Mouse (Mus musculus) megakaryocyte progenitor cell, adult 5-6 weeks (primary cell): Measurements from ENCODE around the gene Lrrc20. TPM values are rescaled to one million over a fixed set of nuclear protein-coding genes. Genes with fewer than 3 reads are reported as not detected.

Source experiments
- ATAC-seq: replicated peaks from 2 replicates; pipeline ENCODE4 v1.8.0; 2016; ENCODE audit warnings: mild to moderate bottlenecking, moderate TSS enrichment, inconsistent platforms; ENCODE audit not compliant: poor library complexity
- total RNA-seq, 2 experiments: library from RNA; stranded (forward) in 1 of 2; stranded (reverse) in 1 of 2; fragments of 157-497, 149-512 nt in 1 of 2; fragments of 200-1000 nt in 1 of 2; gene quantifications; 2 replicates each; pipeline versions ENCODE4 v1.2.3 to v1.2.4; 2015 to 2017

The Lrrc20 gene
- total RNA-seq, 2 experiments from 2014 or later, result 5.6 to 6.0 TPM

DNA sequence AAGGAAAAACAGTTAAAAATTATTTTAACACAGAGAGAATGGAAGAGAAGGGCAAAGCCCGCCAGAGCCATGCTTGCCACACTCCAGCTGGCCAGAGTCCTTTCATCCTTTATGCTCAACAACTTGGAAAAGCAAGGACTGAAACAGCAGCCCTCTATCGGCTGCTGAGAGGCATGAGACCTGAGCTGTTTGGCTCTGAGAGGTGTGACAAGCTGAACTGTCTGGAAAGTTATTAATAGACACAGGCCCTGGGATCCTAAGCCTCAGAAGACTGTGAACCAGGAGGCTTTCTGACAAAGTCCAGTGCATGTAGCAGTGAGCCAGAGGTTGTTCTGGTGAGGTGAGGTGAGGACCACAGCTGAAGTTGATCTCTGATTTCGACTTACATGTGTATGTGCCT lies 2.0 kb upstream of the Lrrc20 start:
- ATAC-seq, result no peak

DNA sequence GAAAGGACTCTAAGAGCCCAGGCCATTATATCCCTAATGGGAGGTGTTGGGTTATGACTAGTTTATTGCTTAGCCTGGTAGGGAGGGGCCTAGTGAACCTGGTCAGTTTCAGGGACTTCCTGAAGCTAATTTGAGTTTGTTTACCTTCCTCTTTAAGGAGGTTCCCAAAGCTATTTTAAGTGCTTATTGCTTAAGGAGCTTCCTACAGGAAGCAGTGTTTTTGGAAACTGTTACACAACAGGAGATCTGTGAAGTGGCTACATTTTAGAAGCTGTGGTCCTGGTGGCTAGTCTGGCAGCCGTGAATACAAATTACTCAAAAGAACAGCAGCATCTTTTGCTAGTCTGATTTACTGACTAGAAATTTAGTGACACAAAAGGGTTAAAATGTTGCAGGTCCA lies 1.3 kb upstream of the Lrrc20 start:
- peak; percentile 40 for ATAC-seq

DNA sequence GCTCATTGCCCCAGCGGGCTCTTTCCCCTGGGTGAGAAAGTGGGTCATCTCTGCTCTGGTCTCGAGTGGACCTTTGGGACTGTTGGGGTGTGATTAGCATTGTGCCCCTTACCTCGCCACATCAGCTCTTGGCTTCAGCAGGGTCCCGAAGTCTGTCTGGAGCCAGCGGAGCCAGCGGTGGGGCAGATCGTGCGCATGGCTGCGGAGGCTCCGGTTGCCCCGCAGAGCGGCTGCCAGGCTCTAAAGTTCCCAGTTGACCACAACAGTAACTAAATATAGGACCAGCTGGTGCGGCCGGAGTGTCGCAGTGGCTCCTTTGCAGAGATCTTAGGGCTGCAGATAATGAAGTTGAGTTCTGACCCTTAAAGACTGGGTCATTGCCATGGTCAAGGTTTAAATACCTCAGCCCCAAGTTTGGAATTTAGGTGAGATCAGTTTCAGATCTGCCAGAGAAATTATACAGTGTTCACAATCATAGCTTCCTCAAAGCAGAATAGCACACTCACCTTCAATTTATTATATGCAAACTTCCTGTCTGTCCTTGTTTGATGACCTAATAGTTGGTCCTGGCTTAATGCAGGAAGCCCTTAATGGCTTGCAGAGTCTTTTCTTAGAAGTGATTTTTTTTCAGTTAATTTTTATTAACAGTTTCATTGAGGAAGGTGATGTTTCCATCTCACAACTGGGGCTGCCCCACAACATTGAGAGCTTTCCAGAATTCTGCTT lies 1.0 kb downstream of the Lrrc20 start:
- ATAC-seq, result no peak

DNA sequence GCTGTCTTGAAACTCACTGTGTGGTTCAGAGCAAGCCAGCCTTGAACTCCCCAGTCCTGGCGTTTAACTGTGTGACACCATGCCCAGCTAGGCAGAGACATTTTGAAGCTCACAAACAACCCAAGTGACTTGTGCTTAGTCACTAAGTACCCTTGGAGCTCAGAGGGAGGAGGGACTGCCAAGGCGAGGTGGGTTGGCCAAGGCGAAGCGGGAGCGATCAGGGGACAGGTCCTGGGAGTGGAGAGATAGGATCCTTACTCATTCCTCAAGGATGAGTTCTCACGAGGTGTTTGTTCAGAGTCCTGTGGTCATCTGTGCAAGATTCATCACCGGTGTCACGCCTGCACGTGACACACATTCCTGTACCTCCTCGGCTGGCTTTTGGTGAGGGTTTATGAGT lies 3.9 kb downstream of the Lrrc20 start:
- ATAC-seq, result no peak

DNA sequence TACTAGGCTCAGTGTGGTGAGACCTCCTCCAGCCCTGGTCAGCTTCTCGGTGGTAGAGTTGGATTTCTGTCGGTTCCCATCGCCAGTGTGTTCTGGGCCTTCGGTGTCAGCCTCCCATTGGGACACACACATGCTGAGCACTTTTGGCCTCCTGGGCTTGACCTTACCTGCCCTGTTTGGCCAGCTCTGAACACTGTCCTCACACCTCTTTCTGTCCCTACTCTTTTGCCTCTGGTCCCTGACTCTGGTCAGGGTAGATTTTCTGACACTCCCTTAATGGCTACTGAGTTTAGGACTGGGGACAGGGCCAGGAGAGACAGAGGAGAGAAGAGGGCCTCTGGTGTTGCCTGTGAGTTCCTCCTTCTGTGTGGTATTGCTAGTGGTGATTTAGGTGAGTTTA lies 4.3 kb downstream of the Lrrc20 start:
- ATAC-seq, result no peak

DNA sequence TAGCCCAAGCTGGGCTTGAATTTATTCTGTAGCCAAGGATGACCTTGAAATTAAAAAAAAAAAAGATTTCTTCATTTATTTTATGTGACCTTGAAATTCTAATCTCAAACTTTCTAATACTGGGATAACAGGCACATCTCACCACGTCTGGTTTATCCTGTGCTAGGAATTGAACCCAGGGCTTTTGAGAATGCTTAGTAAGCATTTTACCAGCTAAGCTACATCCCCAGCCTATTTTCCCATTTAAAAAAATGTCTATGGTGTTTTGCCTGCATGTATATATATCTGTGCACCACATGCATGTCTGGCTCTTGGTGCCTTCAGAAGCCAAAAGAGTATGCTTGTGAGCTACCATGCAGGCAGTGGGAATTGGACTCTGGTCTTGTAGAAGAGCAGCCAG lies 4.9 kb downstream of the Lrrc20 start:
- ATAC-seq, result no peak

DNA sequence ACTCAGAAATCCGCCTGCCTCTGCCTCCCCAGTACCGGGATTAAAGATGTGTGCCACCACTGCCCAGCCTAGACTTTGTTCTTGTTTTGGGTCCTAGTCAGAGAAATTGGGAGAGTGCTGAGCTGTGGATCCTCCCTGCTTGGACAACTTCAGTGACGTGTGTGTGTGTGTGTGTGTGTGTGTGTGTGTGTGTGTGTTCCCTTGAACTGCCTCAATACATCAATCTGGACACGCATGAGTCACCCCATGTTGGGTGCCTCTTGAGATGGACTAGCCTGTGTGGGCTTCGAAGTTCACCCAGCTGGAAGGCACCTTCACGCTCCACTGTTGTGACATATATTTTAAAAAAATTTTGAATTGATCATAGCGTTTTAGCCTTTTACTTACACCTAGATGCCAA lies 7.2 kb downstream of the Lrrc20 start:
- ATAC-seq, result no peak

DNA sequence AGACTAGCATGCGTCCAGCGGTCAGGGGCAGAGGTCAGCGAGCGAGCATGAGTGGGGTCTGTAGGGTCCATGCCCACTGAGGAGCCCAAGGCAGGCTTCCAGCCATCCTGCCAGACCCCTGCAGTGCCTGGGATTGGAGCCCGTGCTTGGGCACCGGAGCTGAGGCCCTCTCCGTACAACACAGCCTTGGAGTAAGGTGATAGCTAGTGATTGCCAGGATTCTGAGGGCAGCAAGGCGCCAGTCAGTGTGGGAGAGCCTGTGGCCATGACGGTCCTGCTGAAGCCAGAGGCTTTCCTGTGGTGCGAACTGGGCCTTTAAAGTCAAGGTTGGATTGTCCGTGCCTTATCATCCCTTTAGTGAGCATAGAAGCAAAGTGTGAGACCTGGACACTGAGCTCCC lies 9.2 kb downstream of the Lrrc20 start:
- ATAC-seq, result no peak

DNA sequence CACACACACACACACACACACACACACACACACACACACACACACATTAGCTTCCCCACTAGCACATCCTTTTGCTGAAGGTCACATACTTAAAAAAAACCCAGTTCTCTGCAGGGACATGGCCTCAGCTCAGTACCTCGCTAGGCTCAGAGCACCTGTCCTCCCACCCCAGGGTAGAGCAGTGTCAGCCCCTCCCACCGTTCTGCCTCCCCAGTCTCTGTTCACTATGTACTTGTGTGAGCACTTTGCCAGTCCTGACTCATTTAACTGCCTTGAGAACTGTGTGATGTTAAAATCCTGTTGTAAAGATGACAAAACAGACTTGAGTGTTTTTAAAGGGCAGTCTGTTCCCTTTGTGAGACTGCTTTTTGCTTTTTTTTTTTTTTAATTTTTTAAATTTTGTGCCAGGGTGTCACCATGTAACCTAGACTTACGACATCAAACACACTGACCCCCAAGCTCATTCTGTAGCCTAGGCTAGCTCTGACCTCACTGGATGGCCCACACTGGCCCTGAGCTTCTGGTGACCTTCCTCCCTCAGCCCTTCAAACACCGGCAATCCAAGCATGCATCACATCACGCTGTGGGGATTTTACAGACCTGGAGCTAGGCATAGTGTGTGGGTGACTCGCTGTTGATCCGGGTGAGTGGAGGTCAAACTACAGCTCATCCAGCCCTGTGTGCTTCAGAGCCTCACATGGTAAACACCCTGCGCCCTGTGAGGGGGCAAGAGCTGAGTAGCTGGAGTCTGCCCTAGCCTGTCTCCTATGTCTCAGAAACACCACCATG lies 11.1 kb downstream of the Lrrc20 start:
- no peak for ATAC-seq

DNA sequence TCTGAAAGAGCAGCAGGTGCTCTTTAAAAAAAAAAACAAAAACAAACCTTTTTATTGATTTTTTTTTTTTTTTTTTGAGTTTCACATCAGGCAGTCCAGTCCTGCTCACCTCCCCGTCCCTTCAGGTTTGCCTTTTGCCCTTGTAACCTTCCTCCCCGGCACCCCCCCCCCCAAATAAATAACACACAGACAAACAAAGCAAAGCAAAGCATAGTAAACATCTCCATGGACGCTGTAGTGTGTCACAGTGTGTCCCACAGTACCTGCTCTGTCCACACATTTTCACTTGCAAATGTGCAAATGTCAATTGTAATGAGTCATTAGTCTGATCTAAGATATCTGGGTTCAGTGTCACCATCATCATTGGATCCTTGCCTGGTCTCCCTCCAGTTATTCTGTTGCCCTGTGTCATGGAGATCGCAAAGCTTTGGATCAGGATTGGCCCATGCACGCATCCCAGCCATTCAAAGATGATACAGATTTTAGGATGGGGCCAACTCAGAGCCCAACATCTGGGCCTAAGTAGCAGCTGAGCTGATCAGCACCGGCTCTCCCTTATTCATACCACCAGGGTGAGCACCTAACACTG lies 13.0 kb downstream of the Lrrc20 start:
- ATAC-seq, result no peak

DNA sequence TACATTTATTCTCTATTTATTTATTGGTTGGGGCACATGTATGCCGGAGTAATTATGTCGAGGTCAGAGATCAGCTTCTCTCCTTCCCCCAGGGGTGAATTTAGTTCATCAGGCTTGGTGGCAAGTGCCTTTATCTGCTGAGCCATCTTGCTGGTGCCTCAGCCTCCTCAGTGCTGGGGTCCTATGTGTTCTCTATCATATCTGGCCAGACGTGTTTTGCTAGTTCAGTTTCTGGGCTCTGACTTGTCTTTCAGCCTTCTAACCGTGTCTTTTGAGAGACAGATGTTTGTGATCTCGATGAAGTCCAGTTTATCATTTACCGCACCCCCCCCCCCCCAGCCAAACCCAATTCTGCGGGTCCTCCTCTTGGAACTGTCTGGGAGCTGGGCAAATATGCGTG lies 16.0 kb downstream of the Lrrc20 start:
- ATAC-seq, result peak; percentile 85

DNA sequence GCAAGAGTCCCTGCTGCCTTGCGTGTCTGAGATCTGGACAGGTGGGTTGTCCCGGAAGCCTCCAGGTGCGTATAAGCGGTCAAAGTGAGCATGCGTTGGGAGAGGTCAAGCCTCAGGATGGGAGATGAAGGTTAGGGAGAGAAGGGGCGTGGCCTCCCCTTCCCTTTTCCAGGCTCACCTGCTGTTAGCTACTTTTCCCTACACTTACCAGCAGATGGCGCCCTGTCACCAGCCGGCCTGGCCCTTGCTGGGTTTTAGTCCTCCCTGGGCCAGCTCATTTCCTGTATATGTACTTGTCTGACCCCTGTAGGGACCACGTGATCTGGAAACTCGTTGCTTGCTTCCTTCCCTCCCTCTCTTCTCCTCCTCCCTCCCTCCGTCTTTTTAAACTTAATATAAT lies 16.4 kb downstream of the Lrrc20 start:
- ATAC-seq, result peak; percentile 88

DNA sequence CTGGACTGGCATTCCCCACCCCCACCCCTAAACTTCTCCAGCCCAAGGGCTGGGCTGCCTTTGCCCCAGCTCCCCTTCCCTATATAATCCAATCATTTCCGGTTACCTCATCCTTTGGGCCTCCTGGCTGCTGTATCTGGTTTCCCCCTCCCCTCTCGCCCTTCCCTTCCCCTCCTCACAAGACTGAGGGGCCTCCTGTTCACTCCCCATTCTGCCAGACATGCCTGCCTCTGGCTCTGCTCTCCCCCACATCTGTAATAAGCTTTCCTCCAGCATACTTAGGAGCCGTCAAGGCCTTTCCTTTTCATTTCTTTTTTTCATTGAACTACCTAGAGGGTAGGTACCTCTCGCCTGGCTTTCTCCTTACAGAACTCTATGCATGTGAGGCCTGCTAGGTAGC lies 19.9 kb downstream of the Lrrc20 start:
- ATAC-seq, result no peak

DNA sequence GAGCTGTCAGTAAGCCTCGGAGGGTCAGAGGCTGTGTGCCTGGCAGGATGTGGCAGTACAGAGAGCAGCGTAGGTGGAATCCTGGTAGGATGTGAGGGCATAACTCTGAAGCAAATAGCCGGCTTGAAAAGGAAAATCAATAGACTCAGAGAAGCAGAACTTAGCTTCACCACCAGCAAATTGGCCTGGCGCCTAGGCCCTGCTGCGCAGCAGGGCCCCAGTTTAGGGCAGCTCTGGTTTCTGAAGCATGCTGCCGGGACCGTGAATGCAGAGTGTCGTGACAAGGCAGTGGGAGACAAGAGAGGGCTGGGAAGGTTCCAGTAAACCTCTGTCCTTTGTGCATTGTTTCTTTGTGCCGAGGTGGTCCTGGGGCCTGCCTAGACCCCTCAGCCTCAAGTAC lies 20.6 kb downstream of the Lrrc20 start:
- ATAC-seq, result no peak

DNA sequence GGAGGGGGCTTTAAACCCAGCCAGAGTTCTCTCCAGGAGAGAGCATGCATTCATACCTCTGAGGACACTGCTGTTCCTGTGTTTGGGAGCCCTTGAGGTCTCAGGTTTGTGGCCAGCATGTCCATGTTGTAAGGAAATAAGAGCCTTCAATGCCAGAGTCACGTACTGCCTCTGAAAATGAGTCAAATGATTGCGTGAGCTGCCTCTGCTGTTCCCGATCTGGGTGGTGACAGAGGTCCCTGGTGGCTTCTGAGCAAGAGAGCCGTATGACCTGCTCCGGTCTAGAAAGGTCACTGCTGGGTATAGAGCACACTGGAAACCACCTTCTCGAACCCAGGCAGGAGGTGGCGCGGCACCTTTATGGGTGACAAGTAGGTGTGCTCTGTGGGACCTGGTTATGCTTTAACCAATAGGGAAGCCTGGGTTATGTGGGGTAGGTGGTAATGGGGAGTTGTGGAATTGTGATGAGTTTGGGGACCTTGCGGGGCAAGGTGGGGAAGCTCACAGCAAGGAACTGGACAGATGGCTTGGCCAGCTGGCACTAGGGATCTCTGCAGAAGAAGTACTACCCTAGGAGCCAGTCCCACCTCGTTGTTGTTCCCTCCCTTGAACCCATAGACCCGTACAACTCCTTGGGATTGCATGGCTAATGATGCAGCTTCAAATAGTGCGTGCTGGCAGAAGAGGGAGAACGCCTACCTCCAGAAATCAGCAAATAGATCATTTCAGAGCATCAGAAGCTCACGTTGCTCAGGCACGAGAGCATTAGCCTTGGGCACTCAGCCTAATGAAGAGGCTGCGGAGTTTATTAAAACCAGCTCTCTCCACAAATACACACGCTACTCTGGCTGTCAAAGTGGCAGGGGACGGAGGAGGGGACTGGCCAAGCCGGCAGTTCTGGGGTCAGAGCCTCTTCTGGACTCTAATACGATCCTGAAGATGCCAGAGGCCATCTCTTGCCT lies 24.2 kb downstream of the Lrrc20 start:
- no peak for ATAC-seq

DNA sequence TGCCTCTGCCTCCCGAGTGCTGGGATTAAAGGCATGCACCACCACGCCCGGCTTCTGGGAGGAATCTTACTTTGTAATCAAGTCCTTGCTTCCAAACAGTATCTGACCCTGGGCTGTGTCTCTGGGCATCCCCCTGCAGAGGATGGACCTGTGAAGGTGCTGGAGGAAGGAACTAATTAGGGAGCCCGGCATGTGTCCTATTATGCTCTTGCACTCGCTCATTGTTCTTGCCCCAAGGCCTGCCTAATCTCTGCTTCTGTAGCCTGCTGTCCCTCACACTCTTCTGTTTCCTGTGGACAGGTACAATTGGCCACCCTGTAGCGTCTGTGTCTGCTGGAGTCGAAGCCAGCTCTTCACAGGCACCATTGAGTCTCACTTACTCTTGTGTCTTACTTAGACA lies 25.2 kb downstream of the Lrrc20 start:
- no peak for ATAC-seq

DNA sequence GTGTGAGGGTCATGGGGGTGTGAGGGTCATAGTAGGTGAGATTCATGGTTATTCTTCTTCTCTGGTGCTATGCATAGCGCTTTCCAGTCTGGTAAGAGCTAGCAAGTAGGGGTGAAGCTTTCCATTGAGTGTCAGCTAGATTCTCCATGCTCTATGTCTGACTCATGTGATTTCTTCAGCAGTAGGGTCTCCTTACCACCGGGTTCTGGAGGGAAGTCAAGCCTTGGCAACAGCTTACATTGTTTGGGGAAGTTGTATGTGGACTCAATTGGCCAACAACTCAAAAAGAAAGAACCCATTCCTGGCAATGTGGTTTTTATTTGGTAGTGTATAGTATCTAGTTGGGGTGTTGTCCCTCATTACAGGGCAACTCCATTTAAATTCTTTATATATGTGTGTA lies 28.5 kb downstream of the Lrrc20 start:
- peak; percentile 77 for ATAC-seq

DNA sequence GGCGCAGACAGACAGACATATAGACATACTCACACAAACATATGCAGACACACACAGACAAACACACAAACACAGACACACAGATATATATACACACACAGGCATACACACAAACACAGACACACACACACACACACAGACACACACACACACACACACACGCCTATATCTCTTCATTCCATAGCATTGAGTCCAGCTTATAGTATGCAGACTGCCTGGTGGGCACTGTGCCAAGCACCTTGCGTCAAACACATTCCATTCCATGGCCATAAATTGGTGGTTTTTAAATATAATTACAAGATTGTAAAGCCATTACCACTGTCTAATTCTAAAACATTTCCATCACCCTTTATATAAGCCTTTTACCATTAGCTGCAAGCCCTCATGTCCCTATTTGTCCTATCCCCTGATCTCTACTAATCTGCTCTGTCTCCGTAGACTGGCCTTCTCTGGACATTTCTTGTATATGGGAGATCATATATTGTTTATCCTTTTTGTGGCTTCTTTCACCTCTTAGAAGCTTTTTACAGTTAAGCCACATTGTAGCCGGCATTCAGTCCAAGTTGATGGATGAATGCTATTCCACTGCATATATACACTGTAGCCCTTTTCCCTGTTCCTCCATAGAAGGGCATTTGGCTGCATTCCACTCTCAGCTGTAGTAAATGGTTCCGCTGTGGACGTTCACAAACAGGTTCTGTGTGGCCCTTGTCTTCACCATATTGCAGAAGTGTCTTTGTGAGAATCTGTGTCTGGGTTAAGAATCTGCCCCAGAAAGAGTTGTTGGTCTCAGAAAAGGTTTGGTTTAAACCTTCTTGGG lies 31.0 kb downstream of the Lrrc20 start:
- ATAC-seq, result no peak

DNA sequence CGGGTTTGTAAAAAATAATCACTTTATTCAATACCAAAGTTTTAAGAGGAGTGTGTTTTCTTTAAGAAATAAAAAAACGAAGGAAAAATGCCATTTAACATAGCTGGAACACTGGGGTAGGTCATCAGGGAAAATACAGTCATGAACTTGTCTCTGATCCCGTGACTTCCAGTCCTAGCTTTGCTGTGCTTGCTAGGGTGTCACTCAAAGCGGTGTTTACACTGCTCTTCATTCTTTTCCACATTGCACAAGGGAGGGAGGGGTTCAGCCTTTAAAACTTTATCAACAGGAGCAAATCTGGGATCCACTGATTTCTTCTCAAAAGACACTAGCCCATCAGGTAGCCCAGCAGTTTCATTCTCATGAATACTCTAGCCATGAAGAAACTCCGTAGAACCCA lies 34.3 kb downstream of the Lrrc20 start:
- no peak for ATAC-seq

DNA sequence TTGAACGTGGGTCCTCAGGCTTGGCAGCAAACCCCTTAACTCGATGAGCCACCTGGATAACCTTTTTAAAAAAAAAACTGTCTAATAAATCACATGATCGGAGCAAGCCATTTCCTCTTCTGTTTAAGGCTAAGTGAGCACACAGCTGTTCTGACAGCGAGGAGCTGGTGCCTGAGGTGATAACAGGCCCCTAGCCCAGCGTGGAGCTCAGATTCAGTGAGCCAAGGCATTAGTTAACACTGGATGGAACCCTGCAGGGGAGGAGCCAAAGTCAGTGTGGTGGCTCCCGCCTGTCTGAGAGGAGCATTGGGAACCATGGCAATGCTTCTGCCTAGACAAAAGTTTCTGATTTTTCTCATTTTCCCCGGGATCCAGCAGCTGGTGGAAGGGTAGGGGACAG lies 35.2 kb downstream of the Lrrc20 start:
- peak; percentile 81 for ATAC-seq
